16 mouse cellular contexts compared by ENCODE assay signal in the genomic region with DNA sequence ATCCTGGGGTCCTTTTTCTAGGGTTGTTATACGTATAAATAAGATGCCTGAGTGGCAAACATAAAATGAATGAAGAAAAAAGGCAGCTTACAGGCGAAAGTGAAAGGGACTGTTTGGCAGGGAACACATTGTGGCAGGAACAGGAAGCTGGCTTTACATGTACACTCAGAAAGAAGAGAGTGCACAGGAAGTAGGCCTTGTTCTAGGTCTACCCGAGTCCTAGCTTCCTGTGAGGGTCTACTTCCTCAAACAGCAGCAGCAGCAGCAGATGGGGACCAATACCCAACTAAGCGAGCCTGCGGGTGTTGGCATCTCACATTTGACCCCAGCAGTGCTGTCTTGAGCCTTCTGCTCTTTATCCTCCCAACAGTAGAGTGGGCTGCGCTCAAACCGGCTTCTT.
DNase-seq lines count a peak whose midpoint lies in the region; ATAC-seq and TF ChIP-seq lines count a peak whose summit lies in the region.
"Had no signal": no experiment of that assay in that cellular context is flagged by ENCODE, and none has a peak within 500 bp of the region (broad histone marks: within the 10 kb centered on the region; RNA-seq: fewer than 3 reads in every experiment).

No protein-coding gene starts in this region.

- peak; percentile 33 to 41 for DNase-seq in B cell, adult 2 months
- DNase-seq in G1E (ENCODE audit: low spot score) = peak; percentile 31
- peak; percentile 51 for DNase-seq in thymus, adult 2 months
- DNase-seq in heart, postnatal 36 days = no peak
- DNase-seq in spleen, adult 12 weeks (ENCODE audit: low spot score) = no peak
- no peak for DNase-seq in midbrain, postnatal 0 days (ENCODE audit: low spot score)
- DNase-seq: adrenal gland, adult 8-10 months; cerebellum, adult 11-12 months; embryo, embryonic 11 days; kidney, adult 8-10 months; liver, postnatal 0 days; right cerebral cortex, postnatal 14 days had no signal

- no peaks in the 10 kb centered on the region for H3K27me3 ChIP-seq in G1E (ENCODE audit: insufficient read depth, low read length)
- H3K27me3 ChIP-seq in thymus, adult 2 months (ENCODE audit: control insufficient read depth, insufficient read depth, low read length) = no peaks in the 10 kb centered on the region
- H3K27me3 ChIP-seq in midbrain, postnatal 0 days (ENCODE audit: insufficient read depth, low read length) = no peaks in the 10 kb centered on the region
- H3K27me3 ChIP-seq: hindbrain, embryonic 12.5 days had no signal

- no peaks in the 10 kb centered on the region for H3K9me3 ChIP-seq in G1E (replicated peaks)
- H3K9me3 ChIP-seq in midbrain, postnatal 0 days (ENCODE audit: low read length) = no peaks in the 10 kb centered on the region
- H3K9me3 ChIP-seq: hindbrain, embryonic 12.5 days; limb, embryonic 10.5 days; midbrain, embryonic 10.5 days had no signal

- 40% methylated on average over 7 of the region's 7 CpGs for WGBS in thymus, adult 2 months
- WGBS in midbrain, postnatal 0 days = 87% methylated on average over 7 of the region's 7 CpGs

- peaks cover 13% of the 10 kb centered on the region for H3K4me1 ChIP-seq in G1E (ENCODE audit: insufficient read depth, low read depth, low read length)
- H3K4me1 ChIP-seq in thymus, adult 2 months (replicated peaks; ENCODE audit: control insufficient read depth, insufficient read depth, low read length) = peaks cover 16% of the 10 kb centered on the region
- H3K4me1 ChIP-seq in midbrain, postnatal 0 days (ENCODE audit: insufficient read depth, low read length) = no peaks in the 10 kb centered on the region
- H3K4me1 ChIP-seq: hindbrain, embryonic 12.5 days; midbrain, embryonic 10.5 days had no signal

- no peak overlapping the region for H3K4me3 ChIP-seq in G1E (ENCODE audit: low read depth, low read length)
- 0 out of 2 replicates have a peak overlapping the region, but pooled peaks have one; percentile 7 for H3K4me3 ChIP-seq in thymus, adult 2 months (ENCODE audit: control insufficient read depth, insufficient read depth, low read length)
- no peak overlapping the region for H3K4me3 ChIP-seq in midbrain, postnatal 0 days (ENCODE audit: low read depth, low read length)
- H3K4me3 ChIP-seq: hindbrain, embryonic 12.5 days; limb, embryonic 10.5 days; midbrain, embryonic 10.5 days had no signal

- H3K36me3 ChIP-seq in G1E (replicated peaks) = peaks cover 82% of the 10 kb centered on the region
- H3K36me3 ChIP-seq in thymus, adult 2 months (ENCODE audit: control insufficient read depth, insufficient read depth, low read length) = peaks cover 7% of the 10 kb centered on the region; the same call in 1 of the 2 replicates
- H3K36me3 ChIP-seq in midbrain, postnatal 0 days (ENCODE audit: insufficient read depth, low read length) = peaks cover 15% of the 10 kb centered on the region; the same call in 1 of the 2 replicates

- H3K9ac ChIP-seq in midbrain, postnatal 0 days (replicated peaks; ENCODE audit: low read length, poor library complexity, severe bottlenecking) = no peak overlapping the region
- H3K9ac ChIP-seq: hindbrain, embryonic 12.5 days; liver, postnatal 0 days had no signal

- ATAC-seq in G1E (ENCODE audit: extremely low read depth, insufficient number of reproducible peaks, low FRiP score, poor library complexity, severe bottlenecking) = peak; percentile 22; the same call in 1 of the 2 replicates
- ATAC-seq in inflammation-experienced regulatory T-cells, adult 6 months = peak; percentile 100
- no peak for ATAC-seq in midbrain, postnatal 0 days (ENCODE audit: low FRiP score)
- ATAC-seq: liver, postnatal 0 days had no signal

- no peak overlapping the region for H3K4me2 ChIP-seq in midbrain, postnatal 0 days (ENCODE audit: low read depth, low read length, poor library complexity, severe bottlenecking)
- H3K4me2 ChIP-seq: hindbrain, embryonic 12.5 days had no signal

- no peak for TF ChIP-seq CTCF in G1E (IDR thresholded peaks at IDR 0.05; ENCODE audit: low read depth, low read length)
- no peak for TF ChIP-seq CTCF in thymus, adult 2 months (IDR thresholded peaks at IDR 0.05; ENCODE audit: borderline replicate concordance, control insufficient read depth, extremely low read depth, insufficient read depth, low read length, poor library complexity)
- TF ChIP-seq CTCF in midbrain, postnatal 0 days (IDR thresholded peaks at IDR 0.05) = no peak

- no peak for TF ChIP-seq POLR2A in thymus, adult 2 months (IDR thresholded peaks at IDR 0.05; ENCODE audit: control insufficient read depth, extremely low read depth, insufficient read depth, low read length, poor library complexity)

- intact Hi-C loops in heart, postnatal 36 days (cut with DNase I) = loop anchor here (5.0 kb wide), 1 partner anchor 35 kb away; no protein-coding TSS in a partner anchor

- peak overlapping the region; percentile 93 for H3K27ac ChIP-seq in thymus, adult 2 months (ENCODE audit: control insufficient read depth, insufficient read depth, low read length)
- no peak overlapping the region for H3K27ac ChIP-seq in midbrain, postnatal 0 days (ENCODE audit: low read depth, low read length)
- H3K27ac ChIP-seq: hindbrain, embryonic 12.5 days; limb, embryonic 10.5 days; midbrain, embryonic 10.5 days had no signal

Comparison
In these comparisons a context has a peak if more than half of its experiments do, and no peak if none do; other contexts are left out.
1. DNase-seq: peak in B cell, adult 2 months (2 of 2), G1E (single experiment) and thymus, adult 2 months (single experiment); none in heart, postnatal 36 days (0 of 2), spleen, adult 12 weeks (single experiment) and midbrain, postnatal 0 days (single experiment).